Mouse (Mus musculus) left cerebral cortex, postnatal 14 days (tissue): ENCODE measurements at regions not wholly inside any gene's neighbourhood (a gene's known extent, or its start where the extent isn't known, plus 50 kb on each side); places are given as distances from the start of the nearest gene placed in this dataset.

ENCODE experiments used
- DNase-seq, 2 experiments: peaks; one replicate each; pipeline ENCODE4 v3.0.0; 2021 to 2022; ENCODE audit warnings: low spot score in 2 of 2, mixed read lengths in 1 of 2
- intact Hi-C: fragments of 180-260 bp; cut with DNase I; formaldehyde crosslinking; loops from one replicate; pipeline ENCODE4 v1.15.1; 2025

DNA sequence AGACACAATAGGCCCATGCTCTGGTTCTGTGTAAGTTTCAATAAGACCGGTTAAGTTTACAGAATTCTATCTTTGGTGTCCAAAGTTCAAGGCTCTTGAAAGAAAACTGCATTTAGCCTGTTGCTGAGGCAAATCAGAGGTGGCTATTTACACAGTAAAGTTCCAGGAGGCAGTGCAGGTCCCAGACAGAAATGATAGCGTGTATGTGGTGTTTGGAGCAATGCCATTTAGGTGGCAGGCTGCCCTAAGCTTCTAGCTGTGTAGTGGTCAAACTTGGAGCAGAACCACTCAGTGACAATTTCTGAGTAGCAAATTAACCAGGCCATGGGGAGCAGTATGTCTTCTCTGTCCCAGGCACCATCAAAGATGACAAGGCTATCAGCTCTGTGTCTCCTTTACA lies 125.5 kb upstream of the Paqr3 start:
- intact Hi-C loops, result no loop called here
- no peak for DNase-seq

DNA sequence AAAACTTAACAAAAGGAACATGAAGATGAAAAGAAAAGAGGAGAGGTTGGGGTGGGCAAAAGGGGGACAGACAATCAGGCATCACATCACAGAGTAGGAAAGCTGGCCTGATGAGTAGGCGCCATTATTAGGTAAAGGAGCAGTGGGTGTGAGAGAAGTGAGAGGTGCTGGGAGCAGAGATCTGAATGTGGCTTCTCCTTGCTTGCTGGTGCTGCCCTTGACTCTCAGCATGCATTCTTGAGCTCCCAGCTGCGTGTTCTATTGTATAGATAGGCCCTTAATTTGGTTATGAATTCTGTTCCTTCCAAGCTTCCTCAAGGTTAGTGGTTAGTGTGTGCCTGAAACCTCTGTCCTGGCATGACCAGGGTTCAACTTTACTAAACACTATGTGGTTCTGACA lies 115.0 kb upstream of the Paqr3 start:
- DNase-seq, result no peak
- intact Hi-C loops, result no loop called here

DNA sequence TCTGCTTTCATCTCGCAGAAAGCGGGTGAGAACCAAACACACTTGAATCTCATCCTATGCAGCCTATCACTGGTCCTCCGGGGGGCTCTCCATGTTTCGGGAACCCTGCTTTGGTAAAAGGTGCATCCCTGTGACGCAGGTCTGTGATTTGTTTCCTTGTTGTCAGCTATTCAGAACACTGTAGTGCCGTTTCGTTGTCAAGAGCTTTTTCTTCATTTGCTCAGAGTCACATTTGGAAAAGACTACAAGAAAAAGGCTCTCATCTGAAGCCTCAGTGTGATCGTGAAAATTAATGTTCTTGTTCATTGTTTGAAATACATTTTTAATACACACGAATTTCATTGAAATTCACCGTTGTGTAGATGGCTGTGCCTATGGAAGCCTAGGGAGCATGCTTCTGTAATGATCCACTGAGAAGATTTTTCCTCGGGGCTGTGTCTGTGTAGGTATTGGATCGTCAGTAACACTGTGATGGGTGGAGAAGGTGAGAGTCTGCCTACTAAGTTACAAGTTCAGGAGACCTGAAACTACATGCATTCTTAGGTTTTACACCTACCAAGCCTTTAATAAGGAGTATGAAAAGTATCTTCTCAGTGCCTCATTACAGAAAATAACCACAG lies 112.0 kb upstream of the Paqr3 start:
- no peak for DNase-seq
- intact Hi-C loops, result no loop called here

DNA sequence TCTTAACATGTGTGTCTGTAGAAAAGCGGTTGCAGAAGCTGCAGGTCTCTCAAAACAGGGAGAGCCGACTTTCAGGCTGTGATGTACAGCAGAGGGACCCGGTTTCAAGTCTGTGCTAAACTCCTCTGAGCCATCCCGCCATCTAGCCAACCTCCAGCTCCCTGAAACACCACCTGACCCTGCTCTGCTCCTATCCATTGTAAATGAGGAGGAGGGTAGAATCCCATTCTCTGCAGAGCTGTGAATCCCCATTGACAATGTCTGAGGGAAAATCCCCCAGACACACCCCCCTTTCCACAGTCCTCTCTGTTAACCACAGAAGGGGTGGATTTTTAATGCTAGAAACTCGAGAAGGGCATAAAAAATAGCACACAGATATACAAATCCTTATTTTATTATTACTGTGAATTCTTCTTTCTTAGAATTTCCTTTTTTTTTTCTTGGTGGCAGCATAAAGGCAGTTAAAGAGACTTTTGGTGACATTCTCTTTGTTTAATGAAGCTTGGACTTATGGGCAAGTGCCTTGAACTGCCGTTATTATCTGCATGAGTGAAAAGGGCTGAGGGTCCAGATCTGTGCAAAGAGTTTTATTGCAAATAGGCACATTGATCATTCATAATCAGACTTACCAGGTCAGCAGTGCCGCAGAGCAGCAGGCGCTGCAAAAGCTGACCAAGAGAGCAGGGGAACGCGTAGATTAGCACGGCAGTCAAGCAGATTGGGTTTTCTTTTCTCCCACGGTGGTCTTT lies 111.3 kb upstream of the Paqr3 start:
- intact Hi-C loops, result no loop called here
- no peak for DNase-seq

DNA sequence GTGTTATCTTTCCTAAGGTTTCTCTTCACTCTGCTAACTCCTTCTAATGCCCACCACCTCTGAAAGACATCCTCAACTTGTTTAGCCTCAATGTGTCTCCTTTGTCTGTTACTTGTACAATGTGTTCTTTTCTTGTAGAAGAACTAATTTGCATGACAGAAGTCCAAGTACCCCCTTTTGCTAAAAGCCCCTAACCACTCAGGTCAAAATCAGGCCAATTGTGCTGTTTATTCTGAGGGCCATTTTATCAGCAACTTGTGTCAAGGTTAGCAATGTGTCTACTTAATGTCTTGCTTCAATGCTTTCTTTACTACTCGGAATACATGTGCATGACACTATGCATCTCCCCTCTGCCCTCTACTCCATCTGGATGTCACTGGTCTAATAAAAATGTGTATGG lies 107.3 kb upstream of the Paqr3 start:
- intact Hi-C loops, result loop anchor here (10.0 kb wide), 1 partner anchor 866 kb away; no protein-coding TSS in a partner anchor

DNA sequence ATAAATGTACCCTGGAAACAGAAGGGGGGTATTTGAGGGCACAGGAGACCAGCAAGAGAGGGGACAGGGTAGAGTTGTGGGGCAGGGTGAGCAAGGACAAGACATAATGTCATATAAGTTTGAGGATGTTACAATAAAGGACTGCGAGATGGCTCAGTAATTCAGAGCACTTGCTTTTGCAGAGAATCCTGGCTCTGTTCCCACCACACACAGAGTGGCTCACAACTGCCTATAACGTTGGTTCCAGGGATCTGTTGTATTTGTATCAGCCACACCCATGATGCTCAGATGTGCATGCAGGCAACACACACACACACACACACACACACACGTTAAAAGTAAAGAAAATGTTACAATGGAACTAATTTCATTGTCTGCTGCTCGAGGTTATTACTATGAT lies 94.2 kb upstream of the Paqr3 start:
- intact Hi-C loops, result no loop called here
- DNase-seq, result no peak

More for the DNA sequence above, 107.3 kb upstream of the Paqr3 start:
- DNase-seq, result no peak

DNA sequence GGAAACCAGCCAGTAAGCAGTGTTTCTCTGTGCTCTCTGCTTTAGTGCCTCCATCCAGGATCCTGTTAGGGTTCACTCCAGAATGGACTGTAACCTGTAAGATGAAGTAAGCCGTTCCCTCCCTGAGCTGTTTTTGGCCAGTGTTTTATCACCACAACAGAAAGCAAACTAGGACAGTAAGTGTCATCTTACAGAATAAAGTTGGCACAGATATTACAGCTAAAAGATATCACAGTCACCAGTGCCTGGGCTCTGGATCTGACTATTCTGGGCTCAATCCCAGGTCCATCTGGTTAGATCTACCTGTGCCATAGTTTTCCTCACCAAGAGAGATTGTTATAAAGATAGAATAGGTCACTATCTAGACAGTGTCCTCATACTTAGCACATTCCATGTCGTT lies 92.9 kb upstream of the Paqr3 start:
- no peak for DNase-seq
- intact Hi-C loops, result no loop called here

DNA sequence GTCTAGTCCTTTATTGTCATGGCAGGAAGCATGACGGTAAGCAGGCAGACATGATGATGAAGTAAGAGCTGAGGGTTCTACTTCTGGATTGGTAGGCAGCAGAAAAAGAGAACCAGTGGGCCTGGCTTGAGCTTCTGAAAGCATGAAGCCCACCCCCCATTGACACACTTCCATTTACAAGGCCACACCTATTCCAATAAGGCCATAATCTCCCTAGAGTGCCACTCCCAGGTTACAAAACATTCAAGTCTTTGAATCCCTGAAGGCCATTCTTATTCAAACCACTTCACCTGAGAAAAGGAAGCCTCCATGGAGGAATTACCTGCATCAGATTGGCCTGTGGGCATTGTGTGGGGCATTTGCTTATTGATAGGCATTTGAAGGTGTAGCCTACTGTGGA lies 92.2 kb upstream of the Paqr3 start:
- no peak for DNase-seq
- intact Hi-C loops, result no loop called here

DNA sequence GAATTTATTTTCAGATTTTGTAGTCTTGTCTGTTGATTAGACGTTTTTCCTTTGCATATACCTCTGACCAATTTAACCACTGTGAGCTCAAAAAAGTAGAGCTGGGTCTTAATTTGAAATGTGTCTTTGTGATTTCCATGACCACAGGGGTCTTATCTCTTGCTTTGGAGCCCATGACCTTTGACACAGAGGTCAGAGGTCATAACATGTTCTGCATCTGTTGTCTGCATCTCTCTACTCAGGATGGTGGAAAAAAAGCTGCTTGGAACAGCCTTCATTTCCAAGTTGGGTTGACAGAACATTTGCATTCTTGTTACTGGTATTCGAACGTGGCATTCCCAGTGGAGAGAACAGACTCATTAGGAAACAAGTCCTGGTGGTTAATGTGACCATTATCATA lies 91.2 kb upstream of the Paqr3 start:
- intact Hi-C loops, result no loop called here
- no peak for DNase-seq

DNA sequence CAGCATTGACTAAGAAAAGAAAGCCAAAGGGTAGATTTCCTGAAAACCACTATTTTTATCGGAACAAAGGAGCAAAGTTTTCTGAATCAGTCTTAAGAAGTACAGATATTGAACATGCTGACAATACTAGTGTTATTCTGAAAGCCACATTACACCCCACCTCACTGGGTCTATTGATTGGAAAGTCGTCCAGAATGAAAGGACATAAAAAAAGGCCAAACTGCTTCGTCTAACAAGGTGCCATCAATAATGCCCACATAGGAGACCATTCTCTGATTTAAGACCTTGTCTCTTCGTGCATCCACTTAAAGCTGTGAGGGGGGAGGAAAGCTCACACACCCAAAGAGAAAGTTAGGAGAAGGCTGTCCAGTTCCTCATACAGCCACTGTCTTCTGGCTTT lies 89.3 kb upstream of the Paqr3 start:
- no peak for DNase-seq
- intact Hi-C loops, result no loop called here

DNA sequence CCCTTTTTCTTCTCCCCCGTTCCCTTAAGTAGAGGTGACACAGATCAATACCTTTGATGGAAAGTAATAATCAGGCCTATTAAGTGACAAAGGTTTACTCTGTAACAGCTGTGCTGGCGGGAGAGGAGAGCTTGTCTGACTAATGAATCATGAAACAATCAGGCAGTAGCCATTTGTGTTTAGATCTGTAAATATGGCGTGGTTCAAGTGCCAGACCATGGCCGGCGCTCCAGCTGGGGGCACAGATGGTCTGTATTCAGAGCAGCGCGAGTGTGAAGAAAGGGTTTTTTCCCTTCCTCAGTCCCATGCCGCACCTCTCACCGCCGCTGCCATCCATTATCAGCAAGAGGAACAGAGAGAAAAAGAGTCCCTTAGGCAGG lies 83.9 kb upstream of the Paqr3 start:
- intact Hi-C loops, result no loop called here
- DNase-seq, result no peak

DNA sequence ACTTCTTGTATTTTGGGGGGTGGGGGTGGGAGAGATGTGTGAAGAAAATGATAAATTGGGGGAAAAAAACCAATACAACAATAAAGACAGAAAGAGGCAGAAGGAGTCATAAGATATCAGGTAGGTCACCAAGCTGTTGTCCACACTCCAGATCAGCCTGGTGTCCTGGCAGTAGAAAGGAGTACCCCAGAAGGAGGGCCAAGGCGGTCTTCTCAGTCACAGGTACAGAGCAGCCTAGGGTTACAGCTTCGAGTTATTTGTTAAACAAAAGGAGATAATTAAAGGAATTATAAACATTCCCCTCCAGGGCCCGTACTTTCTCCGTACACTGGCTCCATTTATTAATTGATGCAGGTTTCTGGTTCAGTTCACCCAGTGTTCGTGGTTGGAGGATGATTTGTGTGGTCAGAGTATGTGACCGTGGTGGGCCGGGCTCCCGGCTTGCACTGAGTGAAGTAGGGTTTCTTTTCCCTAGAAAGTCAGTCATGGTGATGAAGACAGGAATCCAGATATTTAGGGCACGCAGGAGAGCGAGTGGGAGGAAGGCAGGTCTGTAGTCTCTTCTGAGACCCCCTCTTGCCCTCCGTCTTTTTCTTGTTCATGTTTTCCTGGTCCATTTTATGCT lies 83.4 kb upstream of the Paqr3 start:
- intact Hi-C loops, result no loop called here
- DNase-seq, result no peak

DNA sequence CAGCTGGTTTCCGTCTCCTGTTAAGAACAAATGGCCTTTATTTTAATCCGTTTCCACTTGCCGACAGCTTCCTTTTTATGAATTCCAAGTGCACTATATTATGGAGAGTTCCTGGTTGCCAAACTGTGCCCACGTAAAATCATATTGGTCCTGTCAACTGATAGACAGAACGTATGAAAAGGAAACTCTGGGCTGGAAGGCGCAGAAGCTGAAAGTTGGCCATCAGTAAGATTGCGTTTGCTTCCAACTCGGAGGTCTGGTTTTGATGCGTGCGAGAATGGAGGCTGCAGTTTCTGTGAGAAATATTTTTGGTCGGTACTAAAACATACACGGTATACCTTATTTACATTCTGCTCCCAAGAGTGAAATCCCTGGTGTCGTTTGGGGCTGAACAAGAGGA lies 81.3 kb upstream of the Paqr3 start:
- intact Hi-C loops, result no loop called here
- DNase-seq, result peak; percentile 6 to 10

DNA sequence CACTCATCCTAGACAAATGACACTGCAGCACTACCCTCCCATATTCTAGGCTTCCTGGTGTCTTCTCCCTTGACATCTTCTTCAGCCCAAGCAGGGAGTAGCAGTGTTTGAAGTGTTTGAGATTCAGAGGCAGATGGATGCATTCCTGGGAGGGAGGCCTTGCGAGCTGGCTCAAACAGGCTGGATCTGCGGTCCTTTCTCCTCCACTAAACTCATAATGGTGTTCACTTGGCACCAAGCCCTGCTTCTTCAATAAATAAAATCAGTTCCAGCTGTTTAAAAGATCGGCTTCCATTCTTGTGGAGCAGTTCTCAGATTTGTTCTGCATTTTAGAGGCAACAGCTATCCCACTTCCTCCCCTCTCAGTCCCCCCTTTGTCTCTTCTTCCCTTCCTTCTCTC lies 79.3 kb upstream of the Paqr3 start:
- no peak for DNase-seq
- intact Hi-C loops, result no loop called here

DNA sequence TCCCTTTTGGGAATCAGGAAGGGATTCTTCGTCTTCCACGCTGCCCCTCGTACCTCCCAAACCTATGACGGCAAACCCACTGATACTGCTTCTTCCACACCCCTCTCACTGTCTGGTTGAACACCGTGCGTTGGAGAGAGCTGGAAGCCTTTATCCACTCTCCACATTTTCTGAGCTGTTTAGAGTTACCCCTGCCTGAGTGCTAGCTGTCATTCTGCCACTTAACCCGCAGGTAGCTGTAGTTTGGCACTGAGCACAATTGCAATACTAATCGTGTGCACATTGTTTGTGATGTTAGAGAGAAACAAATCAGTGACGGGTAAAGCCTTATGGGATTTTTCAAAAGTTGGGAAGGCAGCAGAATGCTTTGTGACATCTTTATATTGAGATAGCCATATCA lies 73.1 kb upstream of the Paqr3 start:
- DNase-seq, result no peak
- intact Hi-C loops, result no loop called here

DNA sequence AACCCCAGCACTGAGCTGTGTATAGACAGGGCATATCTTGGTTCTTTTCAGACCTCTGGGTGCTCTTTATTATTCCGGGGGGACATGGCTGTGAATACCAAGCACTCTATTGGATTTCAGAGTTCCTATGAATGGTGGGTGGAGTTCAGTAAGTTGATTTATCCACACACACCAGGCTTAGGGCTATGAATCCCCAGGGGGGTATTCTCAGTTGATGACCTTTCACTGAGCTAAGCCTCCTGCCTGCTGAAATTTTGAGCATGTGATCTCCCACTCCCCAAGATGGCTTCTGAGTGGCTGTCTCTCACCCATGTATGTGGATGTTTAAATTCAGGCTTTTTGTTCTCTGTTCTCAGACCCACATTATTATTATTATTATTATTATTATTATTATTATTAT lies 69.9 kb upstream of the Paqr3 start:
- DNase-seq, result no peak
- intact Hi-C loops, result no loop called here

DNA sequence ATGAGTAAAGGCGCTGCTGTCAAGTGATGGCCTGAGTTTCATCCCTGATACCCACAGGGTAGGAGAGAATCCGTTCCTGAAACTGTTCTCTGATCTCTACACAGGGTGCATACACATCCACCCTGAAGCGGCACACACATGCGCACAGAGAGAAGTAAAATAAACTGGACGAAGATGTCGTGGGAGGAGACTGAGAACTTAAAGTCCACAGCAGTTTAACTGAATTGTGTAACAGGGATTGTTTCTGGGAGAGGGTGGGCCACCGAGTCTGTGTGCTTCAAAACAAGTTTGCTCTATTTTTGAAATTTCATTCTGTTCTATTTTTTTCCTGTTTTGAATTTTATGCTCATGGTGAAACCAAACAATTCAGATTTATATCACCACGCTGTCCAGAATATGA lies 63.0 kb upstream of the Paqr3 start:
- intact Hi-C loops, result no loop called here
- DNase-seq, result peak in 1 of 2 experiments; percentile 18

DNA sequence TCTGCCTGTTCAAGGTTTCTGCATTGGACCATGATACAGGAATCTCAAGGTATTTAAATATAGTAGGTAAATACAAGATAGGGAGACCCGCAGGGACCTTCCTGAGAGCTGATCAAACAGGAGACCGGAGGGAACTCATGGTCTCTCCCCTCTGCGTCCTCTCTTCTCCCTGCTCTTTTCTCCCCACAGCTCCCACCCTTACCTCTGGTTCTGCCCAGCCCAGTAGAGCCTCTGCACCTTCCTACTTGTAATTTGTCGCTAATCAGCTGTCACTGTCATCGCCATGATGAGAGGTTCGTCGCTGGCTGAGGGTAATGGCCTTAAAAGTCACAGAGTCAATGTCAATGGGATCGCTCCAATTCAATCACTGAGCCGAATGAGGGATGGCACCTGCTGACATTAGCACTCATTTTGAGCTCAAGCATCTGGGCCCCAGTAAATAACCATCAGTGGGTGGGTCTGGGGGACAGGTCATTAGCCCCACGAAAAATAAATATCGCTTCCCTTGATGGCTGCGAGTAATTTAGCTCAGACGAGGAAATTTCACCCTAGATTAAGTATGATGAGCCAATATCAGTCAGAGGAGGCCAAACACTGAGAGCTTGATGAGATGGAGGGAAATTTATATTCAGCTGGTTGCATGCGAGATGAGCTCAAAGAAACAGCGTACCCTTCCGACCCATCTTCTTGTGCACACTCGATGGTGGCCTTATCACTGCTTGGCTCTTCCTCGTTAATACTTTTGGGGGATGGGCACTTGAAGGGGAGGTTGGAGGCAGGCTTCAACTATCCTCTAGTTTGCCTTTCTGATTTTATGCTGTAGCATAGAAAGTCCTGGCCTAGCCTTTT lies 56.2 kb upstream of the Paqr3 start:
- no peak for DNase-seq
- intact Hi-C loops, result no loop called here

DNA sequence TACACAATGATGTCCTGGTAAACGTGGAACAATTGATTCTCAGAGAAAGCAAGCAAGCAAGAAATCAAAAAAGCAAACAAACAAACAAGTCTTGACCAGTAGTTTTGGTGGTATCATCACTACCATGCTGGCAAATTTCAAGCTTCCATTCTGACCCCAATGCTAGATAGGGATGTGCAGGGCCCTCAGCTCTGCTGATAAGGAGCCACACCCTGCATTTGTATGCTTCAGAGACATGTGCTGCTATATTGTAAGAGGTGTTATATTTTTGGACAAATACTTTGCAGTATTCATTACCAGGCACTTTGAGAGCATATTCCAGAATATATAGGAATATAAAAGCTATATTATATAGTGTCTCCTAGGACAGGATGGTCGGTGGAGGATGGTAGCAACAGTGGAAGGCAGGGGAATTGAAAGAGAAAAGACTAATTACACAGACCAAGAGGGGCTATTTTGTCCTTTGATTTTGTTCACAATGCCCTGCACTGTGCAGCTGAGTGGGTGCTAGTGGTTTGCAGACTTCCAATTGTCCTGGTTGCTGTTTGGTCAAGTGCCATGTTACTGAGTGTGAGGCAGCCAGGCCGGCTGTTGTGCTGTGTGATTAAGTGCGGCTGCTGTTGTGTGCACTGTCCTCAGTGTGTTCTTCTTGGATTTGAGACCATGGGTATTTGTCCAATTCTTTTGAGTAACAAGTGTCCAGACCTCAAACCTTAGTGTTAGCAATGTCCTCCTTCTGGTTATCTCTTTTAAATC lies 54.9 kb upstream of the Paqr3 start:
- intact Hi-C loops, result no loop called here
- DNase-seq, result no peak
